Mouse (Mus musculus): ENCODE results near the gene Stim1.

Gene Stim1

GRCm38 (mm10) chr7:102310266-102310665 is 42.7 kb downstream of the Stim1 start:
- DNase-seq, result no peak

DNA sequence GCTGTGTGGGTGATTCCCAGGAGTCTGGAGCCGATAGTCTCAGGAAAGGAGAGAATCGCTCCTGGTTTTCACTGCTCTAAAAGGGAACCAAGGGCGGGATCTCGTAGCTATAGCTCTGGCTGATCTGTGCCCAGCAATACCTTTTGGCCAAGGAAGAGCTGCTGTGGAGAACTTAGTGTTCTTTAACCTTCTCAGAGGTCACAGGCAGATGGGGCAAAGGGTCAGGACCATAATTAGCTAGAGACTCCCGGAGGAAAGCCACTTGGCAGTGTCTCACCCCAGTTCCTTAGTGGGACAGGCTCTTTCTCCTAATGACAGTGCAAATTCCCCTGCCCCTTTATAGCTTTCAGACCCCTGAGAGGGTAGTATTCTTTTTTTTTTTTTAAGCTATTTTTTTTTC is 43.2 kb downstream of the Stim1 start:
- DNase-seq, result no peak

- no peak for DNase-seq
These were observed 45.4 kb downstream of the Stim1 start for GRCm38 (mm10) chr7:102312840-102313534.

DNA sequence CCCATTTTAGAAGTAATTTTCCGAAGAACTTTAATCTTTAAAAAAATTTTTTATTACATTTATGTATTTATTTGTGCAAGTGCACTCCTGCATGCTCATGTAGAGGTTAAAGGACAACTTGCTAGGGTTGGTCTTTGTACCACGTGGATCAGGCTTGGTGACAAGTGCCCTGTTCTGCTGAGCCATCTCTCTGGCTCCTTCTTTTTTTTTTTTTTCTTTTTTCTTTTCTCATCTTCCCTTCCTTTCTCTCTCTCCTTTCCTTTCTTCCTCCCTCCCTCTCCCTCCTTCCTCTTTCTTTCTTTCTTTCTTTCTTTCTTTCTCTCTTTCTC is 45.9 kb downstream of the Stim1 start:
- DNase-seq, result no peak

DNA sequence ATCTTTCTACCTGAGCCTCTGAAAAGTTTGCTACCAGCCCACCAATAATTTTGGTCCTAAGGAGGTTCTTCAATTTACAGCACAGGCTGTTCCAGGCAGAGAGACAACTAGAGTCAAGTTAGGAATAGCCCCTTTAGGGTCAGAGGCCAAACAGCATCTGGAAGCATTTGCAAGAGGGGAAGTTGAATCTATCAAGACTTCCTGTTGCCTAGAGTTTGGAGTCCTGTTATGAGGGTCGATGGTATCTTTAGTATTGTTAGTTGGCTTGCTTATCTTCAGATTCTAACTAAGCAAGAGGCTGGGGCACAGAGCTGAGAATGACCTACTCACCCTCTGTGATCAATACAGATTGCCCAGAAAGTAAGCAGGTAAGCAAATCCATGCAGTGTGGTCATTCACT is 46.5 kb downstream of the Stim1 start:
- no peak for DNase-seq

GRCm38 (mm10) chr7:102314908-102315307 is 47.3 kb downstream of the Stim1 start:
- no peak for DNase-seq

- DNase-seq, result peak; percentile 18
These were observed 47.8 kb downstream of the Stim1 start for GRCm38 (mm10) chr7:102315435-102315834.

GRCm38 (mm10) chr7:102317583-102318168 is 50.1 kb downstream of the Stim1 start:
- DNase-seq, result no peak

DNA sequence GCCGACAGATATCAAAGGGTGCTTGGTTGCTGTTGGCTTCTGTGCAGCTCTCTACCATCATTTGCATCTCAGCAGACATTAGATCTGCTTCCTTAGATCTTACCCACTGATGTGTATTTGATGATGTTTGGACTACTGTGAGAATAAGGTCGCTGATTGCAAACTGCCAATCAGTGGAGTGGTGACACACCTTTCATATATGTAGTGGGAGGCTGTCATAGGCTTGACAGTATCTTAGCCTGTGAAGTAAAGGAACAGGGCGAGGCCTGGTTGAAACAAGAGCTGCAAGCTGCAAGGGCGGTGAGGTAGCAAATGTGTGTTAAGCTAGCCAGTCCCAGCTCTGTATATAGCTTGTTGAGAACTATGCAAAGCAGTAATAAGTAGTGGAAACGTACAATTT is 54.5 kb downstream of the Stim1 start:
- DNase-seq, result no peak

- no peak for DNase-seq
These were observed 58.7 kb downstream of the Stim1 start for GRCm38 (mm10) chr7:102326323-102326722.

DNA sequence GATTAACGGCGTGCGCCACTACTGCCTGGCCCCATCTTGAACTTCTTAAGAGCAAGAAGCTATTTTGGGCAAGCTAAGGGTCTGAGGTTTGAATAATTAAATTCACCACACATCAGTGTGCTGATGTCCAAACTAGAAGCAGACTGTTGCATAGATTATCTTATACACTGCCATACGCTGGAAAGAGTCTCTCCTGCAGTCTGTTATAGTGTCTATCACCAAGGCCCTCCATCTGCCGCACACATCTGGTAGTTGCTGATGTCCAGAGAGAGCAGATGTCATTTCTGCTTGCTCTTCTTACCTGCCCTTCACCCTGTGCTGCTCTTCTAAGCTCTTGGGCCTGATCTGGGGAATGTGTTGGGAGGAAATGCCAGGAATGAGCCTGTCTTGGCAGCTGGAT is 62.7 kb downstream of the Stim1 start:
- DNase-seq, result no peak

- no peak for DNase-seq
These were observed 63.9 kb downstream of the Stim1 start for GRCm38 (mm10) chr7:102331476-102331875.

- no peak for DNase-seq
These were observed 66.1 kb downstream of the Stim1 start for GRCm38 (mm10) chr7:102333741-102334140.

DNA sequence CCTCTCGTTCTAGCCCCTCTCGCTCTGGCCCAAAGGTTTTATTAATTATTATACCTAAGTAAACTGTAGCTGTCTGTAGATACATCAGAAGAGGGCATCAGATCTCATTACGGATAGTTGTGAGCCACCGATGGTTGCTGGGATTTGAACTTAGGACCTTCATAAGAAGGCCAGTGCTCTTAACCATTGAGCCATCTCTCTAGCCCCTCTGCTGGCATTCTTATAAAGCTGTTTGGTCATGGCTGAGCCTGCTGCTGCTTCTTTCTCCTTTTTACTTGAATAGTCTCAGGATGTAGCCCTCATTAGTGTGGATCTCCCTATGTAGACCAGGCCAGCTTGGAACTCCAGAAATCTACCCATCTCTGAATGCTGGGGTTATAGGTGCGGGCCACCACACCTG is 69.7 kb downstream of the Stim1 start:
- DNase-seq, result no peak

DNA sequence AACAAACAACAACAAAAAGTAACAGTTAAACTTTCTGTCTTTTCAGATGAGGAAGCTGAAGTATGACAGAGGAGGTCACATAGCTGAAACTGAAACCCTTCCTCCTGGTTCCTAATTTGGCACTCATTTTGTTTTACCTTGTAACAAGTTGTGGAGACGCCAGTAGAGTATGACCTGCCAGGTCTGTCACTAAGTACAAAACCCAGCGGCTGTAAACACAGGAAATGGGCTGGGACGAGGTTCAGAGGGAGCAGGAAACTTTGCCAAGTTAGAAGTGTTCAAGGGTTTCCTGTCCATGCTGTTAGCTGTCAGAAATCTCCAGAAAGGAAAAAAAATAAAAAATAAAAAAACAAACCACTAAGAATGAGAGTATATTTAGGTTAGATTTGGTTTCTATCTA is 70.3 kb downstream of the Stim1 start:
- peak; percentile 72 for DNase-seq

GRCm38 (mm10) chr7:102338956-102339355 is 71.3 kb downstream of the Stim1 start:
- DNase-seq, result peak; percentile 10

- no peak for DNase-seq
These were observed 78.3 kb downstream of the Stim1 start for GRCm38 (mm10) chr7:102345893-102346292.

DNA sequence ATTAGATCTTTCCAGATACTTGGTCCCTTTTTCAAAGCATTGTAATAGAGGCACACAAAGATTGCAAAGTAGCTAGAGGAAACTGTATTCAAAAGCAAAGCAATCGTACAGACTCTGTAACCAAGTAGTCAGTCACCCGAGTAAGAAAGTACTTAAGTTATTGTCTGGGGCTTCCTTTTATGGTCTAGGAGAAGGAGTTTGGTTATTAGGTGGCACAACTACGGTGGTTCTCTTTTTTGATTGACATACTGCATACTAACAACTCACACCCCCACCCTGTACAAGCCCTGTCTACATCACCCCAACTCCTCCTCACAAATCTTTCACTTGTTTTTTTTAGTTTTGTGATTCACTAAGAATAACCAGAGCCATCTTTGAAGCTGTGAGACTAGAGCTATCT is 79.7 kb downstream of the Stim1 start:
- no peak for DNase-seq

DNA sequence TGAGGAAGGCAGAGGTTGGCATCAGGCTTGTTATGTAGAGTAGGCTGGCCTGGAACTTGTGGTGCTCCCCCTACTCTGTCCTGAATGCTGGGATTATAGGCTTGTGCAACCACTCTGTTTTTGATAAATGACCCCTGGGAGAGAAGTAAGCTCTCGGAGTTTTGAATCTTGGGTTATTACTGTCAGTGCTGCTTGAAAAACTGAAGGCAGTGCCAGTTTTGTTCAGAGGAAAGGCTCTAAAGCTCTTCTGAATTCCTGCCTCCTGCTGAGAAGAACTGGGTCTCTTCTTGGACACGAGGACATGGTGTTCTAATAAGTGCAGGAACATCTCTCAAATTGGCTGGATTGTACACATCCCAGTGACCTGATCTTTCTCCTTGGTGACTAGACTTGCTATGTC is 81.1 kb downstream of the Stim1 start:
- no peak for DNase-seq

GRCm38 (mm10) chr7:102349236-102349635 is 81.6 kb downstream of the Stim1 start:
- no peak for DNase-seq

DNA sequence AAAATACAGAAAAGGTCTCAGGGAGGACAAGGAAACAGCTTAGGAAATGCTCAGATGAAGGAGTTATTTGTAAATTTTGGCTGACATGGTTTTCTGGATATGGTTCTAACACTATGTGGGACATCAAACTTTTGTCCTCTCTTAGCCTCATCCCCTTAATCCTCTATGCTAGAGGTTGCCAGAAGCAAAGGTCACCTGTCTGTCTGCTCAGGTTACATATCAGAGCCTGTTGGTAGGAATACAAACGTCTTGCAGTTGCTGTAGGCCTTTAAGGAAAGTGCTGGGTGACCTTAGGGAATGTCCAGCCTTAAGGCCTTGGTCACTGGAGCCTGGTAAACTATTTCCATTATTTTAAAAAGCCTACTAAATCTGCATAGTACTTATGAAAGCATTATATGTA is 85.8 kb downstream of the Stim1 start:
- DNase-seq, result no peak

GRCm38 (mm10) chr7:102358124-102358523 is 90.5 kb downstream of the Stim1 start:
- DNase-seq, result no peak

DNA sequence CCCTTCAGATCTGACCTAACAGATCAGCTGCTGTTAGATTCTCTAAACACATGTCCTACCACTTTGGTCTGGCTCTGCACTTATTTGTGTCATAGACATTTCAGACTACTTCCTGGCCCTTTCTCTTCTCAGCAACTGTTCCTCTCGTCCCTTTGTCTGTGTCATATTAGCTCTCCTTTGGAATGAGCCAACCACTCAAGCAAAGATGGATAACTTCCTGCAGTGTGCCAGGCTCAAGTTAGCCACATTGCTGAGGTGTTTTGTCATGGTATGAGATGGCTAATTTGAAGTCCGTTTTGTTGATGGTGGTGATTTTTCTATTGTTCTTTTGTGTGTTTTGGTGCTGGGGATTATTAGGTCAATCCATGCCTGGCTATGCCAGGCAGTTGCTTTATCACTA is 93.7 kb downstream of the Stim1 start:
- DNase-seq, result no peak

DNA sequence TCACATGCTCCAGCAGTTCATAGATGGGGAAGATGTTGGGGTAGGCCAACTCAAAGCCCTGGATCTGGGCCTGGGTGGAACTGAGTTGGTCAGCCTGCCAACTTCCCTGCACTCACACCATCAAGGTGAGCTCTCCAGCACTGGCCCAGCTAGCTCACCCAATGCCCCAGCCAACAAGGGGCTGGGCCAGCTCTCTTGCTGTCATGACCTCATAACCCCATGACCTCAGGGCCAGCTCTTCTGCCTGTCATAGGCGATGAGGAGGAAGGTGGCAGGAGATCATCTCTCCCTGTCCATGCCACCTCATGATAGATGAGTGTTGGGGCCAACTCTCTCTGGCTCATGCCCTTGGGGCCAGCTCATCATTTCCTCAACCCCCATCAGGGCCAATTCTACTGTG is 96.2 kb downstream of the Stim1 start:
- no peak for DNase-seq

GRCm38 (mm10) chr7:102369661-102370060 is 102.1 kb downstream of the Stim1 start:
- peak; percentile 47 for DNase-seq
